Mouse (Mus musculus): ENCODE measurements at regions not wholly inside any gene's neighbourhood (a gene's known extent, or its start where the extent isn't known, plus 50 kb on each side); places are given as distances from the start of the nearest gene placed in this dataset.

DNA sequence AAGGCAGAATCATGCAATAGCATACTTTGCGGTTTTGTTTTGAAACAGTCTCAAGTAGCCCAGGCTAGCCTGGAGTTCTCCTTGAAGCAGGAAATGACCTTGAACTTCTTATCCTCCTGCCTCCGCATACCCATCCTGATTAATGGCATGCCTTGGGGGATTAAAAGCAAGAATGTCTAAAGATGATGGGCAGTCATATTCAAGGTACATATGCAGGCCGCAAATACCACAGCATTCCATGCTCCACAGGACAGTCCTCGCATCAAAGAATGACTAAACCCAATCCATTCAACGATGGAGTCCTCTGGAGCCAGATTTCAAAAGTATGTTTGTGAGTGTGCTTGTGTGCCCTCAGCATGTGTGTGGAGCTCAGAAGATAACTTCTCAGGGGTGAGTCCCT, 69.1 kb upstream of the Tbx3 start:
- H3ac ChIP-seq (ENCODE audit: control insufficient read depth, insufficient read length) = no peak overlapping the region
- no peaks in the 10 kb centered on the region for H3K79me2 ChIP-seq (ENCODE audit: control insufficient read depth, insufficient read depth)
- no peaks in the 10 kb centered on the region for H3K27me3 ChIP-seq (ENCODE audit: control insufficient read depth, insufficient read depth, insufficient read length)

DNA sequence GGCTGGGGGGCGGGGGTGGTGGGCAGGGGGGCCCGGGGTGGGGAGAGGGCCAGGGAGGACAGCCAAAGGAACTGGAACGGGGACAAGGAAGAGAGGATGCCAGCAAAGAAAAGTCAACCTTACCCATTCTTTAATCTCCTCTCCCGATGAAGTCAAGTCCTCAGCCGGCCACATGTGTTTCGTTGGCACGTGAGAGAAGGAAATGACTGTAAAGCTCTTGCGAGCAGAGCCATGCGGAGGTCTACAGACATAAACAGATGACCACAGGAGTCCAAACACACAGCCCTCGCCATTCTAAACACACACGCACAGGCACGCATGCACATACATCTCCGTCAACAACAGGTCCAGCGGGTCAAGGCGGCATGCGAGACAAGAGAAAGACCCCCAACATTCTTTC, 68.5 kb upstream of the Tbx3 start:
- Histone ChIP-seq H3K4me2 (ENCODE audit: low read depth) (no peak overlapping the region), H3K79me2 (ENCODE audit: control insufficient read depth, insufficient read depth) (no peaks in the 10 kb centered on the region), H3K4me3 (no peak overlapping the region), H3K36me3 (ENCODE audit: control insufficient read depth, insufficient read depth) (no peaks in the 10 kb centered on the region), H3K27me3 (ENCODE audit: control insufficient read depth, insufficient read depth, insufficient read length) (no peaks in the 10 kb centered on the region), H3ac (ENCODE audit: control insufficient read depth, insufficient read length) (no peak overlapping the region)
- TF ChIP-seq MYOG (IDR thresholded peaks at IDR 0.05; ENCODE audit: control insufficient read depth in 1 of 3, insufficient read depth in 1 of 3, insufficient read length in 2 of 3, low read depth in 2 of 3) (no peak), E2F4 (IDR thresholded peaks at IDR 0.05; ENCODE audit: insufficient read depth) (no peak), POLR2A (IDR thresholded peaks at IDR 0.05; ENCODE audit: insufficient read length, low read depth) (no peak), TCF3 (IDR thresholded peaks at IDR 0.05; ENCODE audit: insufficient read length, low read depth) (no peak), MAX (IDR thresholded peaks at IDR 0.05; ENCODE audit: low read depth) (no peak), CEBPB (IDR thresholded peaks at IDR 0.05; ENCODE audit: insufficient read depth, poor library complexity, severe bottlenecking) (no peak), REST (IDR thresholded peaks at IDR 0.05; ENCODE audit: insufficient read depth, insufficient read length) (no peak), SRF (IDR thresholded peaks at IDR 0.05; ENCODE audit: control insufficient read depth, insufficient read length, low read depth) (no peak), TCF12 (IDR thresholded peaks at IDR 0.05; ENCODE audit: insufficient read depth, poor library complexity, severe bottlenecking) (no peak)

More for the DNA sequence above, 69.1 kb upstream of the Tbx3 start:
- no peak for TF ChIP-seq CEBPB (IDR thresholded peaks at IDR 0.05; ENCODE audit: insufficient read depth, poor library complexity, severe bottlenecking)
- no peak for TF ChIP-seq POLR2A (IDR thresholded peaks at IDR 0.05; ENCODE audit: insufficient read length, low read depth)
- no peak for TF ChIP-seq MAX (IDR thresholded peaks at IDR 0.05; ENCODE audit: low read depth)
- no peak for TF ChIP-seq MYOD1 (IDR thresholded peaks at IDR 0.05; ENCODE audit: control insufficient read depth in 1 of 3, insufficient read length in 2 of 3, low read depth in 2 of 3)
- TF ChIP-seq REST (IDR thresholded peaks at IDR 0.05; ENCODE audit: insufficient read depth, insufficient read length) = no peak
- no peak for TF ChIP-seq TCF12 (IDR thresholded peaks at IDR 0.05; ENCODE audit: insufficient read depth, poor library complexity, severe bottlenecking)
- TF ChIP-seq SRF (IDR thresholded peaks at IDR 0.05; ENCODE audit: control insufficient read depth, insufficient read length, low read depth) = no peak
- TF ChIP-seq USF1 (IDR thresholded peaks at IDR 0.05; ENCODE audit: low read depth) = no peak
- no peak for TF ChIP-seq E2F4 (IDR thresholded peaks at IDR 0.05; ENCODE audit: insufficient read depth)
- no peak for TF ChIP-seq POLR2AphosphoS2 (IDR thresholded peaks at IDR 0.05; ENCODE audit: insufficient read length, low read depth)
- no peak for TF ChIP-seq TCF3 (IDR thresholded peaks at IDR 0.05; ENCODE audit: insufficient read length, low read depth)
- Histone ChIP-seq H3K36me3 (ENCODE audit: control insufficient read depth, insufficient read depth) (no peaks in the 10 kb centered on the region), H3K4me2 (ENCODE audit: low read depth) (no peak overlapping the region), H3K4me3 (no peak overlapping the region)

DNA sequence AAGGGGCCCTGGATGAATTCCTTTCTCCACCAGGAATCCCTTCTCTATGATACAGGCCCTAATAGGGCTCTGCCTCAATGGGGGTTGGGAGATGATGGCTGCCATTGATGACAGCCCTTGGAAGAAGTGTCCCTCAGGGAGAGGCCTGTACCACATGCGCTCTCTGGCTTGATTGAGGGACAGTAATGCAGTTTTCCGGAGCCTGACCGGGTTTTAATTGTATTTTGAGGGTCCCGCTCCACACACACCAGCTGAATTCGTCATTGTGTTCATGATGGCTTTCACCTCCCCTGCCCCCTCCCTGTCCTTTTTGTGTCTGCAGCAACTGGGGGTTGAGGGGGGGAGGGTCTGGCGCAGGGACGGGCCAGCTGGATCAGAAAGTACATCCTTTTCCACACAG, 65.0 kb upstream of the Tbx3 start:
- Histone ChIP-seq H3K27me3 (ENCODE audit: control insufficient read depth, insufficient read depth, insufficient read length) (no peaks in the 10 kb centered on the region), H3K36me3 (ENCODE audit: control insufficient read depth, insufficient read depth) (no peaks in the 10 kb centered on the region), H3K4me2 (ENCODE audit: low read depth) (no peak overlapping the region), H3K4me3 (no peak overlapping the region), H3ac (ENCODE audit: control insufficient read depth, insufficient read length) (no peak overlapping the region), H3K79me2 (ENCODE audit: control insufficient read depth, insufficient read depth) (no peaks in the 10 kb centered on the region)
- no peak for TF ChIP-seq SRF (IDR thresholded peaks at IDR 0.05; ENCODE audit: control insufficient read depth, insufficient read length, low read depth)
- TF ChIP-seq USF1 (IDR thresholded peaks at IDR 0.05; ENCODE audit: low read depth) = no peak

DNA sequence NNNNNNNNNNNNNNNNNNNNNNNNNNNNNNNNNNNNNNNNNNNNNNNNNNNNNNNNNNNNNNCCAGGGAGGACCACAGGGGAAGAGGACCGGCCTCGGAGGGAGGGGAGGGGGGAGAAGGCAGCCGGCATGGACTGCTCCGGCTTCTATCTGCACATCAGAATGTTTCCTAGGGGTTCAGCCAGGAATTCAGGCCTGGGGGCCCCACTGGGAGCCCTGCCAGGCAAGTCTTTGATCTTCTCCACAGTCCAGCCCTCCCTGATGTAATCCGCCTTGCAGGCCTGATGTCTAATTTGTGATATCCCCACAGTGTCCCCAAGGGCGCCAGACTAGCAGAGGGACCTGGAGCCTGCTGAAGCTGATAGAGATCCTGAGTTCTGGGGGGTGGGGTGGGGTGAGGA, 57.1 kb upstream of the Tbx3 start:
- TF ChIP-seq MYOD1 (IDR thresholded peaks at IDR 0.05; ENCODE audit: control insufficient read depth in 1 of 3, insufficient read length in 2 of 3, low read depth in 2 of 3) = no peak
- TF ChIP-seq TCF12 (IDR thresholded peaks at IDR 0.05; ENCODE audit: insufficient read depth, poor library complexity, severe bottlenecking) = no peak
- TF ChIP-seq MAX (IDR thresholded peaks at IDR 0.05; ENCODE audit: low read depth) = no peak
- TF ChIP-seq CEBPB (IDR thresholded peaks at IDR 0.05; ENCODE audit: insufficient read depth, poor library complexity, severe bottlenecking) = no peak
- TF ChIP-seq E2F4 (IDR thresholded peaks at IDR 0.05; ENCODE audit: insufficient read depth) = no peak
- TF ChIP-seq POLR2A (IDR thresholded peaks at IDR 0.05; ENCODE audit: insufficient read length, low read depth) = no peak
- no peak for TF ChIP-seq MYOG (IDR thresholded peaks at IDR 0.05; ENCODE audit: control insufficient read depth in 1 of 3, insufficient read depth in 1 of 3, insufficient read length in 2 of 3, low read depth in 2 of 3)
- TF ChIP-seq USF1 (IDR thresholded peaks at IDR 0.05; ENCODE audit: low read depth) = no peak
- no peak overlapping the region for H3ac ChIP-seq (ENCODE audit: control insufficient read depth, insufficient read length)
- H3K4me2 ChIP-seq (ENCODE audit: low read depth) = no peak overlapping the region
- no peaks in the 10 kb centered on the region for H3K36me3 ChIP-seq (ENCODE audit: control insufficient read depth, insufficient read depth)
- no peak overlapping the region for H3K4me3 ChIP-seq
- H3K79me2 ChIP-seq (ENCODE audit: control insufficient read depth, insufficient read depth) = no peaks in the 10 kb centered on the region
- no peaks in the 10 kb centered on the region for H3K27me3 ChIP-seq (ENCODE audit: control insufficient read depth, insufficient read depth, insufficient read length)

DNA sequence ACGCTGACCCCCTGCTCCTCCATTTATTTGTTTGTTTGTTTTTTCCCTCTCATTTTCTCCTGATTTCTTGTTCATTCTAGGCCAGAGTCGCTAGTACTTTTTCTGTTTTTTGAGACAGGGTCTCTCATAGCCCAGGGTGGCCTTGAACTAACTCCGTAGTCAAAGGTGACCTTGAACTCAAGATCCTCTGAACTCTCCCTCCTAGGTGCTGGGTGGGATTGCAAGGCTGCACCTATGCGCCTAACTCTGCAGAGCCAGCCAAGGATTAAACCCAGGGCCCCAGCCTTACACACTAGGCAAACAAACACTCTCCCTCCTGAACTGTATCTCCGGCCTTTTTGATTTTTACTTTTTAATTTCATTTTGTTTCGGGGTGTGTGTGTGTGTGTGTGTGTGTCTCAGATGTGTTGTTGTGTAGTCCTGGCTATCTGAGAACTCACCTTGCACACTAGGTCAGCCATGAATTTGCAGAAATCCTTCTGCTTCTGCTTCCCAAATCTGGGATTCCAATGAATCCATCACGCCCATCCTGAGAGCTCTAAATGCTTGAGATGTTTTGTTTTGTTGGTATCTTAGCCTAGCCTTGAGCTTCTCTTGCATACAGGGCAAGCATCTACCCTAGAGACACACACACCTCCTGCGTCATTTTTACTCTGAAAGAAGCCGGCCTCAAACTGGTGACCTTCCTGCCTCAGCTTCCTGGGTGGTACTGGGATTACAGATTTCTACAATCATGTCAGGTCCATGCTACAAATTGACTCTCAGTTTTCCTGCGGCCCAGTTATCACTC, 56.3 kb upstream of the Tbx3 start:
- TF ChIP-seq MYOD1 (IDR thresholded peaks at IDR 0.05; ENCODE audit: control insufficient read depth in 1 of 3, insufficient read length in 2 of 3, low read depth in 2 of 3) = no peak
- no peak for TF ChIP-seq USF1 (IDR thresholded peaks at IDR 0.05; ENCODE audit: low read depth)
- TF ChIP-seq REST (IDR thresholded peaks at IDR 0.05; ENCODE audit: insufficient read depth, insufficient read length) = no peak
- TF ChIP-seq TCF3 (IDR thresholded peaks at IDR 0.05; ENCODE audit: insufficient read length, low read depth) = no peak
- no peak for TF ChIP-seq MAX (IDR thresholded peaks at IDR 0.05; ENCODE audit: low read depth)
- no peak for TF ChIP-seq TCF12 (IDR thresholded peaks at IDR 0.05; ENCODE audit: insufficient read depth, poor library complexity, severe bottlenecking)
- TF ChIP-seq MYOG (IDR thresholded peaks at IDR 0.05; ENCODE audit: control insufficient read depth in 1 of 3, insufficient read depth in 1 of 3, insufficient read length in 2 of 3, low read depth in 2 of 3) = no peak
- H3K36me3 ChIP-seq (ENCODE audit: control insufficient read depth, insufficient read depth) = no peaks in the 10 kb centered on the region
- H3K27me3 ChIP-seq (ENCODE audit: control insufficient read depth, insufficient read depth, insufficient read length) = no peaks in the 10 kb centered on the region
- no peak overlapping the region for H3K4me3 ChIP-seq
- H3ac ChIP-seq (ENCODE audit: control insufficient read depth, insufficient read length) = no peak overlapping the region
- H3K79me2 ChIP-seq (ENCODE audit: control insufficient read depth, insufficient read depth) = no peaks in the 10 kb centered on the region
- no peak overlapping the region for H3K4me2 ChIP-seq (ENCODE audit: low read depth)
